Mouse (Mus musculus) lung, embryonic 15.5 days (tissue): ENCODE measurements around the gene Crocc. TPM values are rescaled to one million over a fixed set of nuclear protein-coding genes. Genes with fewer than 3 reads are reported as not detected.

Experiments used
- ATAC-seq: fragments of 200-750 bp; cut with Nextera tagmentation; 2 replicates; pipeline ENCODE4 v1.8.0; 2017; ENCODE audit warnings: moderate number of reproducible peaks, borderline replicate concordance; ENCODE audit not compliant: low FRiP score, low TSS enrichment; ENCODE audit errors: extremely low read depth
- H3K27ac ChIP-seq: fragments of 300-500 bp; sonication (generic); 2 replicates; pipeline ENCODE4 v1.5.1; 2015; ENCODE audit warnings: moderate library complexity, mild to moderate bottlenecking, inconsistent platforms
- H3K27me3 ChIP-seq: fragments of 300-500 bp; sonication (generic); 2 replicates; pipeline ENCODE4 v1.6.1; 2015; ENCODE audit warnings: inconsistent platforms
- H3K36me3 ChIP-seq: fragments of 300-500 bp; sonication (generic); 2 replicates; pipeline ENCODE4 v1.6.1; 2015; ENCODE audit warnings: inconsistent platforms
- H3K4me1 ChIP-seq: fragments of 300-500 bp; sonication (generic); 2 replicates; pipeline ENCODE4 v1.6.1; 2015; ENCODE audit warnings: inconsistent platforms
- H3K4me2 ChIP-seq: fragments of 300-500 bp; sonication (generic); 2 replicates; pipeline ENCODE4 v1.6.1; 2015; ENCODE audit warnings: inconsistent platforms, mild to moderate bottlenecking, moderate library complexity
- H3K4me3 ChIP-seq: fragments of 300-500 bp; sonication (generic); 2 replicates; pipeline ENCODE4 v1.5.1; 2015; ENCODE audit warnings: mild to moderate bottlenecking, inconsistent platforms
- H3K9ac ChIP-seq: fragments of 300-500 bp; sonication (generic); 2 replicates; pipeline ENCODE4 v1.6.1; 2015; ENCODE audit warnings: inconsistent platforms
- H3K9me3 ChIP-seq: fragments of 300-500 bp; sonication (generic); 2 replicates; pipeline ENCODE4 v1.6.1; 2016; ENCODE audit warnings: inconsistent platforms
- WGBS: fragments of 180-500 bp; shearing (Covaris S2); methylation state at CpG from one replicate; pipeline ENCODE4 v1.1.7; 2015; 5-methylcytosine and 5-hydroxymethylcytosine counted together
- polyA plus RNA-seq: library from polyadenylated mRNA; unstranded; fragments of >200 nt; fragmentation: Nextera tagmentation; extraction: Ambion mirVana; gene quantifications from 2 replicates; pipeline ENCODE4 v1.2.1, GENCODE M21; 2015

Gene Crocc
- polyA plus RNA-seq, result 6.7 and 7.6 TPM in 2 replicates

- ATAC-seq, result peak; percentile 97
Observed at GRCm38 (mm10) chr4:141060426-141061301, at the start of gene Crocc. Gene Crocc, minus strand, starts transcription at chr4:141060550.

DNA sequence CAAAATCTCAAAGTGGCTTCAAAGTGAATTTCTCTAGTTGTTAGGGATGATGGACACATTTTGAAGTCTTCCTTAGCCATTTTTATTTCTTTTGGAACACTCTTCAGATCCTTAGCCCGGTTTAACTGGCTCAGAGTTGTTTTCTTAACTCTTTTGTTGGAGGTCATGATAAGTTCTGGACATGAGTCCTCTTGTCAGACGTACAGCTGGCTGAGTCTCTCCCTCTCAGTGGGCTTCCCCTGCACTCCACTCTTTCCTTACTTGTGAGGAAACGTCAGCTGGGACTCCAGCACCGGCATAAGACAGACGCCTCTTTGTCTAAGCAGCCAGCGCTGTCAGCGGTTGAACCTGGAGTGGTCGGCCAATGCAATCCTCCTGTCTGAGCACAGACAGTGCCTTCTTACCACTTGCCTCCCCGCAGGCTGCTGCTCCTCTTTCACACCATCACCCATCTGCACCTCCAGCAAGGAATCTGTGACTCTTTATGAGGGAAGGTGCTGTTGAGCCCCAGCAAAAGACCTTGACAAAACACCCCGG lies 47.9 kb upstream of the Crocc start:
- no peak overlapping the region for H3K4me3 ChIP-seq
- ATAC-seq, result no peak
- no peaks in the 10 kb centered on the region for H3K9me3 ChIP-seq
- peaks cover 32% of the 10 kb centered on the region for H3K36me3 ChIP-seq
- 11% methylated on average over 10 of the region's 10 CpGs for WGBS
- peak overlapping the region; percentile 48 for H3K27ac ChIP-seq
- H3K4me2 ChIP-seq, result no peak overlapping the region
- H3K27me3 ChIP-seq, result no peaks in the 10 kb centered on the region
- H3K4me1 ChIP-seq, result peaks cover 9% of the 10 kb centered on the region
- no peak overlapping the region for H3K9ac ChIP-seq

More at GRCm38 (mm10) chr4:141060426-141061301, at the start of gene Crocc:
- Histone ChIP-seq H3K27ac (peak within 1 kb of the TSS; percentile 93), H3K4me3 (peak within 1 kb of the TSS; percentile 72), H3K9ac (peak within 1 kb of the TSS; percentile 79), H3K4me1 (peaks cover 27% of the 10 kb centered on the region), H3K27me3 (no peaks in the 10 kb centered on the region), H3K9me3 (no peaks in the 10 kb centered on the region), H3K4me2 (peak within 1 kb of the TSS; percentile 79), H3K36me3 (peaks cover 18% of the 10 kb centered on the region; the same call in 1 of the 2 replicates)
- WGBS, result under 1% methylated on average over 77 of the region's 77 CpGs

DNA sequence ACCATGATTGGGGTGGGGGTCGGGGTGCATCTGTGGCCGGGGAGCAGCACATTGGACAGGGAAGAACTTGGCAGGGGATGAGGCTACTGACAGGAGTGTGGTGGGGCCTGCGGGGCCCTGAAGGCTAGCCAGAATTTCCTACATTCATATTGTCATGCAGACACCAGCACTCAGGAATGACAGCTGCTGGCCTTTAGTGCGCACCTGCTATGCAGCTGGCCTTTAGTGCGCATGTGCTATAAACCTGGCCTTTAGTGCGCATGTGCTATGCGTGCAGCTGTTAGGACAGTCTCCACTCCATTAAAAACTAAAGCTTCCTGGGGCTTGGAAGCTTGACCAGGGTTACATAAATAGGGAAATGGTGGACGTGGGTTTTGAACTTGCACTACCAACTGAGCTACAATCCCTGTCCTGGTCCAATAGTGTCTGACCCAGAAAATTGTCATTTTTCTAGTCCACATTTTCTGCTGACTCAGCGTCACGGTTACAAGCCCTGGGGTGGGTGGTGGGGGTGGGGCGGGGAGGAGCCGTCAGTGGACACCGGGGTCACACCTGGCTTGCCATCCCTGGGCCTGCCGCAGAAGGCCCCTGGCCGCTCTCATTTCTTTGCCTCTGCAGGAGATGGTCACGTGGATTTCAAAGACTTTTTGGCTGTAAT lies 46.3 kb upstream of the Crocc start:
- H3K36me3 ChIP-seq, result peaks cover 16% of the 10 kb centered on the region

GRCm38 (mm10) chr4:141101855-141102254 lies 41.5 kb upstream of the Crocc start:
- Histone ChIP-seq H3K27me3 (no peaks in the 10 kb centered on the region), H3K4me2 (no peak overlapping the region), H3K36me3 (no peaks in the 10 kb centered on the region), H3K9ac (no peak overlapping the region), H3K4me3 (no peak overlapping the region), H3K9me3 (no peaks in the 10 kb centered on the region), H3K4me1 (no peaks in the 10 kb centered on the region), H3K27ac (no peak overlapping the region)
- WGBS, result 65% methylated on average over 6 of the region's 6 CpGs
- ATAC-seq, result no peak

More for the DNA sequence above, 46.3 kb upstream of the Crocc start:
- no peak for ATAC-seq
- Histone ChIP-seq H3K4me2 (no peak overlapping the region), H3K4me3 (no peak overlapping the region), H3K9me3 (no peaks in the 10 kb centered on the region), H3K9ac (no peak overlapping the region), H3K27me3 (no peaks in the 10 kb centered on the region), H3K27ac (no peak overlapping the region), H3K4me1 (peaks cover 6% of the 10 kb centered on the region)
- WGBS, result 74% methylated on average over 16 of the region's 16 CpGs

DNA sequence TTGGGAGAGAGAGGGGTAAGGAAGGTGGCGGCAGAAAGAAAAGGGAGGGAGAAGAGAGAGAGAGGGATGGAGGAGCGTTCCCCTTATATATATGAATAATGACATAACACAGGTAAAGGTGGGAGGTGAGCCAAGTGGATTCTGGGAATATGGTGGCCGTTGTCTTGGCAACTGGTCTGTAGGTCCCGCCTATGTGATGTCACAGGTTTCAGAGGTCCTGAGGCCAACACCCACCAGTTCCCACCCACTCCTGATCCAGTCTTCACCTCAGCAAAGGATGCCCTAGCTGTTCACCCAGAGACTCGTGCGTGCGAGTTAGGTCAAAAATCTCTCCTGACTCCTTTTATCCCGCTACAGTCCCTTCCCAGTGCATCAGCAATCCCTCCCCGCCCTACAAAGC lies 40.9 kb upstream of the Crocc start:
- no peak overlapping the region for H3K9ac ChIP-seq
- H3K4me2 ChIP-seq, result no peak overlapping the region
- no peaks in the 10 kb centered on the region for H3K9me3 ChIP-seq
- H3K27me3 ChIP-seq, result no peaks in the 10 kb centered on the region
- H3K4me1 ChIP-seq, result no peaks in the 10 kb centered on the region
- WGBS, result 89% methylated on average over 9 of the region's 9 CpGs
- no peak overlapping the region for H3K4me3 ChIP-seq
- H3K36me3 ChIP-seq, result no peaks in the 10 kb centered on the region
- no peak for ATAC-seq
- H3K27ac ChIP-seq, result no peak overlapping the region

GRCm38 (mm10) chr4:141099956-141100355 lies 39.6 kb upstream of the Crocc start:
- Histone ChIP-seq H3K4me2 (no peak overlapping the region), H3K9ac (no peak overlapping the region), H3K27me3 (no peaks in the 10 kb centered on the region), H3K4me1 (no peaks in the 10 kb centered on the region), H3K4me3 (no peak overlapping the region), H3K9me3 (no peaks in the 10 kb centered on the region), H3K27ac (no peak overlapping the region), H3K36me3 (no peaks in the 10 kb centered on the region)
- ATAC-seq, result no peak
- WGBS, result 68% methylated on average over 5 of the region's 5 CpGs

GRCm38 (mm10) chr4:141098935-141099334 lies 38.6 kb upstream of the Crocc start:
- no peaks in the 10 kb centered on the region for H3K4me1 ChIP-seq
- H3K9ac ChIP-seq, result no peak overlapping the region
- ATAC-seq, result no peak
- no peak overlapping the region for H3K4me2 ChIP-seq
- WGBS, result 55% methylated on average over 4 of the region's 4 CpGs
- no peaks in the 10 kb centered on the region for H3K27me3 ChIP-seq
- no peaks in the 10 kb centered on the region for H3K36me3 ChIP-seq
- H3K9me3 ChIP-seq, result no peaks in the 10 kb centered on the region
- H3K4me3 ChIP-seq, result no peak overlapping the region
- no peak overlapping the region for H3K27ac ChIP-seq

DNA sequence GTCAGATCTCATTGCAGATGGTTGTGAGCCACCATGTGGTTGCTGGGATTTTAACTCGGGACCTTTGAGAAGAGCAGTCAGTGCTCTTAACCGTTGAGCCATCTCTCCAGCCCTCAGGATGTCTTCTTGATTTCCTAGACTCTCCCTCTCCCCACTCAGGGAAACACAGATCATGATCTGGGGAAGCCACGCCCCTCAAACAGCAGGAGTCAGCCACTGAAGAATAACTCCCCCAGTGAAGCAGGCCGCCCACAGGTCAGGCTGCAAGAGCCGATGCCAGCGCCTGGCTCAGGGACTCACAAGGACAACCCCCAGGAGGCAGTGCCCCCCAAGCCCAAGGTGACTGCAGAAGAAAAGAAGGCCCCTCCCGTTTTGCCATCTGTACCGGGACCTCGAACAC lies 36.4 kb upstream of the Crocc start:
- no peak overlapping the region for H3K9ac ChIP-seq

DNA sequence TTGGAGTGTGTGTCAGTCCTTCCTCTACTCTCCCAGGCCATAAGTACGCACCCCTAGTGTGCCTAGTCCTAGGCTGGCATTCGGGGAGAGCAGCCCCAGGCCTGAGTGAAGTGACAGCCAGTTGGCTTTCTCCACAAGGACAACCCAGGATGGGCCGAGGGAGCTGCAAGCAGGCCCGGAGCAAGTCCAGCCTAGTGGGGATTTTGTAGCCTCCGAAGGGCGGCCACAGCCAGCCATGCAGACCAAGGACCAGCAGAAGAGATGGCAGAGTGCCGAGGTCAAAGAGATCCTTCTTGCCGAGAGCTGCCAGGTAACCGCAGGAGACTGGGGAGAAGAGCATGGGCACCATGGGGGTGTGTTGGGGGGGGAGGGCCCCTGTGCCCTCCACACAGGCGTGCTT lies 34.7 kb upstream of the Crocc start:
- Histone ChIP-seq H3K4me1 (no peaks in the 10 kb centered on the region), H3K9me3 (no peaks in the 10 kb centered on the region), H3K9ac (no peak overlapping the region), H3K27ac (no peak overlapping the region), H3K4me3 (no peak overlapping the region), H3K4me2 (no peak overlapping the region), H3K36me3 (no peaks in the 10 kb centered on the region), H3K27me3 (no peaks in the 10 kb centered on the region)
- WGBS, result 69% methylated on average over 10 of the region's 10 CpGs
- ATAC-seq, result no peak

More for the DNA sequence above, 36.4 kb upstream of the Crocc start:
- WGBS, result 16% methylated on average over 9 of the region's 9 CpGs
- no peak overlapping the region for H3K4me3 ChIP-seq
- H3K36me3 ChIP-seq, result no peaks in the 10 kb centered on the region
- H3K9me3 ChIP-seq, result no peaks in the 10 kb centered on the region
- no peaks in the 10 kb centered on the region for H3K27me3 ChIP-seq
- H3K27ac ChIP-seq, result no peak overlapping the region
- no peaks in the 10 kb centered on the region for H3K4me1 ChIP-seq
- H3K4me2 ChIP-seq, result no peak overlapping the region
- ATAC-seq, result peak; percentile 17; the same call in 1 of the 2 replicates

- H3K4me1 ChIP-seq, result 0 out of 2 replicates have a peak, but pooled peaks cover 3% of the 10 kb centered on the region
- H3K9me3 ChIP-seq, result no peaks in the 10 kb centered on the region
- no peak overlapping the region for H3K27ac ChIP-seq
- H3K4me2 ChIP-seq, result no peak overlapping the region
- no peaks in the 10 kb centered on the region for H3K27me3 ChIP-seq
- no peak overlapping the region for H3K9ac ChIP-seq
- H3K36me3 ChIP-seq, result no peaks in the 10 kb centered on the region
- no peak overlapping the region for H3K4me3 ChIP-seq
- ATAC-seq, result no peak
- WGBS, result 41% methylated on average over 9 of the region's 9 CpGs
Observed at GRCm38 (mm10) chr4:141088714-141089113, 28.4 kb upstream of the Crocc start.

GRCm38 (mm10) chr4:141088033-141088432 lies 27.7 kb upstream of the Crocc start, which contains the start of gene Spata21:
Gene Spata21, plus strand, starts transcription at chr4:141088333.
- Histone ChIP-seq H3K27ac (no peak within 1 kb of the TSS), H3K36me3 (no peaks in the 10 kb centered on the region), H3K9me3 (no peaks in the 10 kb centered on the region), H3K4me2 (no peak within 1 kb of the TSS), H3K27me3 (no peaks in the 10 kb centered on the region), H3K4me3 (no peak within 1 kb of the TSS), H3K4me1 (0 out of 2 replicates have a peak, but pooled peaks cover 3% of the 10 kb centered on the region), H3K9ac (no peak within 1 kb of the TSS)
- WGBS, result 80% methylated on average over 6 of the region's 6 CpGs
- ATAC-seq, result no peak

DNA sequence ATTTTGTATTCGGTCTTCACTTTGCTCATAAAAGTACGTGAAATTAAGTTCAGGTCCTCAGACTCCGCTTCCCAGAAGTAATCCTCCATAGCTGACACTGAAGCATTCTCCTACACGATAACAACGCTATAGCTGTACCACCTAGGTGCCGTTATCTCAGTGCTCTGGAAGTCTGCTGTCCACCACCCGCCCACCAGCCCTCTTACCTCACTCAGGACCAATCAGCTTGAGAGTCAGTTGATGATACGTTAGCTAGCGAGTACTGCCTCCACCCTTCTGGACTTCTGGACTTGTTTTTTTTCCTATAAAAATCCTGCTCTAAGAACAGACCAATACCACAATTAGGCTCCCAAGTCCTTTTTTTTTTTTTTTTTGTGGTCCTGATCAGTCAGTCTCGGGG lies 26.5 kb upstream of the Crocc start:
- ATAC-seq, result no peak
- H3K9ac ChIP-seq, result no peak overlapping the region
- no peak overlapping the region for H3K4me3 ChIP-seq
- no peak overlapping the region for H3K4me2 ChIP-seq
- no peak overlapping the region for H3K27ac ChIP-seq
- H3K9me3 ChIP-seq, result no peaks in the 10 kb centered on the region
- H3K27me3 ChIP-seq, result no peaks in the 10 kb centered on the region
- 0 out of 2 replicates have a peak, but pooled peaks cover 3% of the 10 kb centered on the region for H3K4me1 ChIP-seq
- 59% methylated on average over 10 of the region's 10 CpGs for WGBS
- no peaks in the 10 kb centered on the region for H3K36me3 ChIP-seq
